Mouse (Mus musculus) MEL (cell line): ENCODE measurements around the gene Fcgr1. TPM values are rescaled to one million over a fixed set of nuclear protein-coding genes. Genes with fewer than 3 reads are reported as not detected.
A peak's percentile ranks its signal among the peaks of the same experiment; 100 is the strongest.

ENCODE experiments used
- DNase-seq: peaks from one replicate; pipeline ENCODE4 v3.0.0; 2011; ENCODE audit warnings: low read depth, low spot score
- H3K27ac ChIP-seq: 2 replicates; pipeline ENCODE4 v1.5.1; 2012; ENCODE audit warnings: low read depth, mild to moderate bottlenecking, control low read depth, low read length, moderate library complexity; ENCODE audit not compliant: control insufficient read depth
- H3K27me3 ChIP-seq, 2 experiments: fragments of 150-350 bp in 1 of 2; sonication (generic) in 1 of 2; 2 replicates each; pipeline ENCODE4 v1.6.1; 2012; ENCODE audit warnings: low read length in 2 of 2, mild to moderate bottlenecking in 2 of 2, improper control_type of control experiment in 1 of 2, moderate library complexity in 1 of 2; ENCODE audit not compliant: insufficient read depth in 2 of 2, control insufficient read depth in 1 of 2
- H3K36me3 ChIP-seq, 2 experiments: 2 replicates each; pipeline ENCODE4 v1.6.1; 2012 to 2014; ENCODE audit warnings: low read length in 2 of 2, improper control_type of control experiment in 1 of 2, inconsistent platforms in 1 of 2, mild to moderate bottlenecking in 1 of 2; ENCODE audit not compliant: insufficient read depth in 2 of 2, control insufficient read depth in 1 of 2
- H3K4me1 ChIP-seq, 2 experiments: fragments of 150-350 bp in 1 of 2; sonication (generic) in 1 of 2; 2 replicates each; pipeline ENCODE4 v1.6.1; 2012; ENCODE audit warnings: low read length in 2 of 2, improper control_type of control experiment in 1 of 2, mild to moderate bottlenecking in 1 of 2; ENCODE audit not compliant: insufficient read depth in 2 of 2, control insufficient read depth in 1 of 2
- H3K4me3 ChIP-seq, 2 experiments: fragments of 150-350 bp in 1 of 2; sonication (generic) in 1 of 2; 2 replicates each; pipeline ENCODE4 v1.5.1; 2012; ENCODE audit warnings: low read depth in 2 of 2, low read length in 2 of 2, mild to moderate bottlenecking in 2 of 2, moderate library complexity in 2 of 2, control low read depth in 1 of 2, improper control_type of control experiment in 1 of 2; ENCODE audit not compliant: control insufficient read depth in 1 of 2, insufficient read depth in 1 of 2
- H3K79me2 ChIP-seq: 2 replicates; pipeline ENCODE4 v1.6.1; 2012; ENCODE audit warnings: mild to moderate bottlenecking, low read length, moderate library complexity; ENCODE audit not compliant: control insufficient read depth, poor library complexity, insufficient read depth
- H3K9ac ChIP-seq: 2 replicates; pipeline ENCODE4 v1.6.1; 2012; ENCODE audit warnings: low read depth, mild to moderate bottlenecking, control low read depth, low read length, moderate library complexity; ENCODE audit not compliant: control insufficient read depth, poor library complexity, severe bottlenecking
- H3K9me3 ChIP-seq: fragments of 150-350 bp; sonication (generic); replicated peaks from 2 replicates; pipeline ENCODE4 v1.6.1; 2012; ENCODE audit warnings: mild to moderate bottlenecking, low read length, improper control_type of control experiment, moderate library complexity; ENCODE audit not compliant: insufficient read depth
- E2F4 ChIP-seq: IDR thresholded peaks from 2 replicates; pipeline ENCODE4 v1.6.1; 2011; ENCODE audit warnings: low read depth, low read length, improper control_type of control experiment, borderline replicate concordance
- EP300 ChIP-seq, 2 experiments: IDR thresholded peaks; 2 replicates each; pipeline ENCODE4 v1.6.1; 2011; ENCODE audit warnings: improper control_type of control experiment in 2 of 2, low read length in 2 of 2, low read depth in 1 of 2, mild to moderate bottlenecking in 1 of 2
- ETS1 ChIP-seq: IDR thresholded peaks from 2 replicates; pipeline ENCODE4 v1.6.1; 2012; ENCODE audit warnings: low read depth, mild to moderate bottlenecking, inconsistent platforms, low read length, improper control_type of control experiment, moderate library complexity
- GABPA ChIP-seq: IDR thresholded peaks from 2 replicates; pipeline ENCODE4 v1.6.1; 2012; ENCODE audit warnings: low read depth, mild to moderate bottlenecking, inconsistent platforms, low read length, improper control_type of control experiment, moderate library complexity
- MAFK ChIP-seq: IDR thresholded peaks from 2 replicates; pipeline ENCODE4 v1.6.1; 2011; ENCODE audit warnings: low read depth, mild to moderate bottlenecking, low read length, improper control_type of control experiment, borderline replicate concordance
- MAZ ChIP-seq: IDR thresholded peaks from 2 replicates; pipeline ENCODE4 v1.6.1; 2012; ENCODE audit warnings: low read depth, mild to moderate bottlenecking, inconsistent platforms, low read length, improper control_type of control experiment
- MEF2A ChIP-seq: IDR thresholded peaks from 2 replicates; pipeline ENCODE4 v1.6.1; 2014; ENCODE audit warnings: low read depth, mild to moderate bottlenecking, inconsistent platforms, low read length, improper control_type of control experiment; ENCODE audit not compliant: poor library complexity, insufficient replicate concordance, severe bottlenecking; ENCODE audit errors: extremely low read depth
- MYB ChIP-seq: IDR thresholded peaks from 2 replicates; pipeline ENCODE4 v1.6.1; 2011; ENCODE audit warnings: mild to moderate bottlenecking, low read depth, low read length, improper control_type of control experiment
- POLR2AphosphoS2 ChIP-seq: IDR thresholded peaks from 2 replicates; pipeline ENCODE4 v1.6.1; 2011; ENCODE audit warnings: low read length, improper control_type of control experiment
- RAD21 ChIP-seq: IDR thresholded peaks from 2 replicates; pipeline ENCODE4 v1.6.1; 2011; ENCODE audit warnings: mild to moderate bottlenecking, low read depth, low read length, improper control_type of control experiment
- TCF12 ChIP-seq: IDR thresholded peaks from 2 replicates; pipeline ENCODE4 v1.6.1; 2014; ENCODE audit warnings: low read depth, mild to moderate bottlenecking, inconsistent platforms, low read length, improper control_type of control experiment, moderate library complexity
- ZC3H11A ChIP-seq: IDR thresholded peaks from 2 replicates; pipeline ENCODE4 v1.6.1; 2012; ENCODE audit warnings: low read depth, mild to moderate bottlenecking, inconsistent platforms, low read length, improper control_type of control experiment
- ZMIZ1 ChIP-seq: IDR thresholded peaks from 2 replicates; pipeline ENCODE4 v1.6.1; 2012; ENCODE audit warnings: low read depth, mild to moderate bottlenecking, inconsistent platforms, low read length, improper control_type of control experiment, moderate library complexity
- polyA plus RNA-seq, 2 experiments: library from polyadenylated mRNA; stranded (reverse) in 1 of 2; unstranded in 1 of 2; fragments of >175 nt in 1 of 2; fragments of >200 nt in 1 of 2; gene quantifications; 2 replicates each; pipeline versions ENCODE4 v1.2.1 to v1.2.4; 2012; ENCODE audit warnings: low replicate concordance in 2 of 2, low read depth in 1 of 2; ENCODE audit not compliant: insufficient read length in 2 of 2, insufficient read depth in 1 of 2, missing spikeins in 1 of 2
- total RNA-seq: library from RNA; depleted of rRNA; stranded (reverse); fragments of 300-350 nt; gene quantifications from 2 replicates; pipeline ENCODE4 v1.2.3, GENCODE M21; 2012

Fcgr1 gene
- total and polyA plus RNA-seq, 3 experiments = 2.8 to 4.7 TPM; not detected in 1

DNA sequence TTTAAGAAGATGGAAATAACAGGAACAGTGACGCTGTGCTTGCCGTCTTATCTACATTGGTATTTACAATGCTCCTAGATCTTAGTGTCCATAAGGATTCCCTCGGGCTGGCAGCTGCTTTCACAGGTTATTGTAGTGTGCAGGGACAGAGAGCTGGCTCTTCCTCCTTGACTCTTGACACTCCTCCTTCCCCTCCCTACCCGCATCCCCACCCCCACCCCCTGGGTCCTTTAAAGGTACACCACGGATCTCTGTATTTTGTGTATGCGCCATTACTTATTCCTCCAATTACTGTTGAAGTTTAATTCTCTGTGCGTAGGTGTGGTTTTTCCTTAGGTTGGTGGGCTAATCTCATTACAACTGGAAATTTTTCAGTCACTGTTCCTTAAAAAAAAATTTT is 41.8 kb upstream of the Fcgr1 start:
- DNase-seq = peak; percentile 76
- H3K9me3 ChIP-seq = no peaks in the 10 kb centered on the region

DNA sequence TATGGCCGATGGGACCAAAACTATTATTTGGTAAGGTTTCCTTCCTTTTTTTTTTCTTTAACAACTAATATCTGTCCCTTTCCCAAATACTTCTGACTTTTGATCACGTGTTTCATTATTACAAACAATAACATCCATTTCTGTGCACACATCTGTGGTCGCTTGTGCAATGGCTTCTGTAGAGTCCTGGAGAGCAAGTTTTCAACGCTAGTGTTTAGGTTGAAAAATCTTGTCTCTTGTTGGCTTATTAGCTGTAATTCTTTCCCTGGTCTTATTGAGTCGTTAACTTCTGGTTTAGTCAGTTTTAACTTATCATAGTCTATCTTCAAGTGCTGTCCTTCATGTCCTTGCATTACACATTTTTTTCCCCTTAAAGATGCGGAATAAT is 41.4 kb upstream of the Fcgr1 start:
- Histone ChIP-seq H3K27me3 (no peaks in the 10 kb centered on the region), H3K36me3 (peaks cover 0 to 32% of the 10 kb centered on the region in 2 experiments; a peak in 2 of 4 replicates)
- TF ChIP-seq EP300 (IDR thresholded peaks at IDR 0.05; ENCODE audit: low read depth in 1 of 2, low read length in 2 of 2) = no peak

More for the DNA sequence above, 41.8 kb upstream of the Fcgr1 start:
- Histone ChIP-seq H3K4me3 (peak overlapping the region; percentile 40 to 70; a peak in 3 of 4 replicates), H3K27ac (no peak overlapping the region), H3K9ac (no peak overlapping the region), H3K27me3 (no peaks in the 10 kb centered on the region), H3K79me2 (no peaks in the 10 kb centered on the region; the same call in 1 of the 2 replicates), H3K4me1 (peaks cover 9 to 35% of the 10 kb centered on the region in 2 experiments), H3K36me3 (peaks cover 0 to 33% of the 10 kb centered on the region in 2 experiments; a peak in 2 of 4 replicates)
- TF ChIP-seq ZMIZ1 = no peak
- TF ChIP-seq MAZ = no peak
- TF ChIP-seq ETS1 = no peak
- TF ChIP-seq POLR2AphosphoS2 = no peak
- TF ChIP-seq RAD21 = no peak
- no peak for TF ChIP-seq E2F4
- TF ChIP-seq TCF12 = no peak
- TF ChIP-seq MEF2A = no peak
- TF ChIP-seq ZC3H11A = no peak
- TF ChIP-seq GABPA = no peak
- no peak for TF ChIP-seq MAFK
- TF ChIP-seq MYB = no peak

More for the DNA sequence above, 41.4 kb upstream of the Fcgr1 start:
- Histone ChIP-seq H3K79me2 (no peaks in the 10 kb centered on the region; the same call in 1 of the 2 replicates), H3K4me3 (peak overlapping the region; percentile 40 to 70), H3K4me1 (peaks cover 9 to 34% of the 10 kb centered on the region in 2 experiments), H3K27ac (no peak overlapping the region), H3K9me3 (no peaks in the 10 kb centered on the region), H3K9ac (peak overlapping the region; percentile 77)
- no peak for DNase-seq
